Mouse (Mus musculus): ENCODE data around the gene Ctsz. TPM values are rescaled to one million over a fixed set of nuclear protein-coding genes. Genes with fewer than 3 reads are reported as not detected.

Ctsz gene
- polyA plus RNA-seq, 1 experiment, result 284 TPM

DNA sequence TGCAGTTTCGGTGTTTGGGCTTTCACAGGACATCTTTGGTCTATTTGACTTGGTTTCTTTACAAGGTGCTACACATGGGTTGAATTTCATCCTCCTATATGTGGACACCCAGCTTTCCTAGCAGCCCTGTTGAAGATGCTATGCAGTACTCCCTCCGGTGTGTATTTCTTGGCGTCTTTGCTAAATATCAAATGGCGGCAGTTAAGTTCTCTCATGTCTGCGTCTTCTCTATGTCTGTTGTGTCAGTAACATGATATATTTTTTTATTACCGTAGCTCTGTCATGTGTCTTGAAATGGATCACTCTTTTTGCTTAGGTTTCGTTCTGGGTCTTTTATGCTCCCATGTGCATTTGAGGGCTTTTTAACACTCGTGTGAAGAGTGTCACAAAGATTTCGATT, 57.8 kb downstream of the Ctsz start:
- no peak for DNase-seq
- Histone ChIP-seq H3K27me3 (ENCODE audit: control insufficient read depth, insufficient read depth, low read length) (no peaks in the 10 kb centered on the region), H3K27ac (ENCODE audit: control insufficient read depth, insufficient read depth, low read length) (no peak overlapping the region), H3K4me3 (ENCODE audit: control insufficient read depth, insufficient read depth, low read length) (no peak overlapping the region), H3K36me3 (ENCODE audit: control insufficient read depth, insufficient read depth, low read length) (no peaks in the 10 kb centered on the region), H3K4me1 (replicated peaks; ENCODE audit: control insufficient read depth, insufficient read depth, low read length) (no peaks in the 10 kb centered on the region)
- 93% methylated on average over 9 of the region's 9 CpGs for WGBS
- TF ChIP-seq POLR2A (IDR thresholded peaks at IDR 0.05; ENCODE audit: control insufficient read depth, extremely low read depth, insufficient read depth, low read length, poor library complexity) (no peak), CTCF (IDR thresholded peaks at IDR 0.05; ENCODE audit: borderline replicate concordance, control insufficient read depth, extremely low read depth, insufficient read depth, low read length, poor library complexity) (no peak)

Other genes starting within 250 kb of the Ctsz start
- 681 and 716 TPM in 2 replicates for gene Gnas, start 154.7 kb downstream of the Ctsz start, polyA plus RNA-seq (2012; rRNA removed)
- gene Gm20721, start 92.3 kb downstream of the Ctsz start, polyA plus RNA-seq (2012; rRNA removed), result 0.07 and 0.14 TPM in 2 replicates
- gene Nelfcd, start 23.2 kb downstream of the Ctsz start, polyA plus RNA-seq (2012; rRNA removed), result 99.3 and 107 TPM in 2 replicates
- 0.48 and 1.6 TPM in 2 replicates for gene Tubb1, start 11.7 kb upstream of the Ctsz start, polyA plus RNA-seq (2012; rRNA removed)
- 273 and 315 TPM in 2 replicates for gene Atp5e, start 25.1 kb upstream of the Ctsz start, polyA plus RNA-seq (2012; rRNA removed)
- gene Prelid3b, start 34.0 kb upstream of the Ctsz start, polyA plus RNA-seq (2012; rRNA removed), result 62.8 and 67.4 TPM in 2 replicates
- 3.1 TPM in 2 replicates for gene Zfp831, start 204.5 kb upstream of the Ctsz start, polyA plus RNA-seq (2012; rRNA removed)